Mouse (Mus musculus) embryonic facial prominence, embryonic 15.5 days (tissue): Measurements from ENCODE around the gene Gm17482. TPM values are rescaled to one million over a fixed set of nuclear protein-coding genes. Genes with fewer than 3 reads are reported as not detected.

Experiments
- ATAC-seq: fragments of 200-750 bp; cut with Nextera tagmentation; 2 replicates; pipeline ENCODE4 v1.8.0; 2017; ENCODE audit warnings: low read depth, moderate TSS enrichment; ENCODE audit not compliant: insufficient number of reproducible peaks, low FRiP score, low TSS enrichment
- H3K27ac ChIP-seq: fragments of 300-500 bp; sonication (generic); replicated peaks from 2 replicates; pipeline ENCODE4 v1.5.1; 2015; ENCODE audit warnings: mild to moderate bottlenecking, inconsistent platforms
- H3K27me3 ChIP-seq: fragments of 300-500 bp; sonication (generic); 2 replicates; pipeline ENCODE4 v1.6.1; 2015; ENCODE audit warnings: inconsistent platforms
- H3K36me3 ChIP-seq: fragments of 300-500 bp; sonication (generic); 2 replicates; pipeline ENCODE4 v1.6.1; 2015; ENCODE audit warnings: mild to moderate bottlenecking, inconsistent platforms
- H3K4me1 ChIP-seq: fragments of 300-500 bp; sonication (generic); 2 replicates; pipeline ENCODE4 v1.6.1; 2015; ENCODE audit warnings: inconsistent platforms
- H3K4me2 ChIP-seq: fragments of 300-500 bp; sonication (generic); replicated peaks from 2 replicates; pipeline ENCODE4 v1.6.1; 2015; ENCODE audit warnings: mild to moderate bottlenecking, inconsistent platforms
- H3K4me3 ChIP-seq: fragments of 300-500 bp; sonication (generic); replicated peaks from 2 replicates; pipeline ENCODE4 v1.5.1; 2015; ENCODE audit warnings: mild to moderate bottlenecking, inconsistent platforms
- H3K9ac ChIP-seq: fragments of 300-500 bp; sonication (generic); 2 replicates; pipeline ENCODE4 v1.6.1; 2015; ENCODE audit warnings: inconsistent platforms
- H3K9me3 ChIP-seq: fragments of 300-500 bp; sonication (generic); replicated peaks from 2 replicates; pipeline ENCODE4 v1.6.1; 2016; ENCODE audit warnings: inconsistent platforms
- WGBS: fragments of 180-500 bp; shearing (Covaris S2); methylation state at CpG from one replicate; pipeline ENCODE4 v1.1.7; 2015; 5-methylcytosine and 5-hydroxymethylcytosine counted together
- polyA plus RNA-seq: library from polyadenylated mRNA; unstranded; fragments of >200 nt; fragmentation: Nextera tagmentation; extraction: Ambion mirVana; gene quantifications from 2 replicates; pipeline ENCODE4 v1.2.1, GENCODE M21; 2015

Gm17482 gene
- polyA plus RNA-seq, 1 experiment from 2014 or later = not detected

- no peaks in the 10 kb centered on the region for H3K36me3 ChIP-seq
- no peaks in the 10 kb centered on the region for H3K9me3 ChIP-seq
- 70% methylated on average over 2 of the region's 2 CpGs for WGBS
Measured at GRCm38 (mm10) chr6:115293877-115294276, 66.7 kb downstream of the Gm17482 start.

GRCm38 (mm10) chr6:115307134-115307533 lies 80.0 kb downstream of the Gm17482 start:
- Histone ChIP-seq H3K27ac (no peak overlapping the region), H3K36me3 (no peaks in the 10 kb centered on the region), H3K27me3 (no peaks in the 10 kb centered on the region), H3K4me2 (no peak overlapping the region), H3K4me1 (no peaks in the 10 kb centered on the region), H3K4me3 (no peak overlapping the region), H3K9me3 (no peaks in the 10 kb centered on the region), H3K9ac (no peak overlapping the region)
- WGBS = 52% methylated on average over 2 of the region's 2 CpGs
- no peak for ATAC-seq

More at GRCm38 (mm10) chr6:115293877-115294276, 66.7 kb downstream of the Gm17482 start:
- Histone ChIP-seq H3K9ac (no peak overlapping the region), H3K27ac (no peak overlapping the region), H3K27me3 (no peaks in the 10 kb centered on the region), H3K4me3 (no peak overlapping the region), H3K4me2 (no peak overlapping the region), H3K4me1 (0 out of 2 replicates have a peak, but pooled peaks cover 3% of the 10 kb centered on the region)
- no peak for ATAC-seq

Other genes with a start within 250 kb of the Gm17482 start
- gene Tamm41, start 189.5 kb upstream of the Gm17482 start, polyA plus RNA-seq = 51.9 and 54.7 TPM in 2 replicates
- gene Syn2, start 92.4 kb upstream of the Gm17482 start, polyA plus RNA-seq = 3.3 and 3.8 TPM in 2 replicates
- gene Timp4, start 24.9 kb downstream of the Gm17482 start, polyA plus RNA-seq = 0.88 and 1.2 TPM in 2 replicates
- 9.4 and 11.2 TPM in 2 replicates for gene Pparg, start 133.6 kb downstream of the Gm17482 start, polyA plus RNA-seq